Mouse (Mus musculus) heart, embryonic 12.5 days (tissue): ENCODE results near the gene Gjb2. TPM values are rescaled to one million over a fixed set of nuclear protein-coding genes. Genes with fewer than 3 reads are reported as not detected.
"Not testable (repeated sequence)": the region's sequence is repeated elsewhere in the genome, so short reads cannot be mapped to it uniquely, and the experiment has no call there.

Experiments used
- ATAC-seq: fragments of 200-750 bp; cut with Nextera tagmentation; 2 replicates; pipeline ENCODE4 v1.8.0; 2017; ENCODE audit warnings: moderate TSS enrichment, moderate library complexity; ENCODE audit not compliant: insufficient number of reproducible peaks, low FRiP score
- H3K27ac ChIP-seq: fragments of 300-500 bp; sonication (generic); 2 replicates; pipeline ENCODE4 v1.5.1; 2016; ENCODE audit warnings: mild to moderate bottlenecking, moderate library complexity; ENCODE audit not compliant: poor library complexity, severe bottlenecking
- H3K27me3 ChIP-seq: fragments of 300-500 bp; sonication (generic); replicated peaks from 2 replicates; pipeline ENCODE4 v1.6.1; 2016; ENCODE audit warnings: mild to moderate bottlenecking, moderate library complexity
- H3K36me3 ChIP-seq: fragments of 300-500 bp; sonication (generic); 2 replicates; pipeline ENCODE4 v1.6.1; 2016; ENCODE audit warnings: mild to moderate bottlenecking, moderate library complexity
- H3K4me1 ChIP-seq: fragments of 300-500 bp; sonication (generic); replicated peaks from 2 replicates; pipeline ENCODE4 v1.6.1; 2016; ENCODE audit warnings: mild to moderate bottlenecking
- H3K4me2 ChIP-seq: fragments of 300-500 bp; sonication (generic); 2 replicates; pipeline ENCODE4 v1.6.1; 2016; ENCODE audit warnings: mild to moderate bottlenecking, moderate library complexity
- H3K4me3 ChIP-seq: fragments of 300-500 bp; sonication (generic); 2 replicates; pipeline ENCODE4 v1.5.1; 2016; ENCODE audit warnings: mild to moderate bottlenecking
- H3K9ac ChIP-seq: fragments of 300-500 bp; sonication (generic); 2 replicates; pipeline ENCODE4 v1.6.1; 2016; ENCODE audit warnings: mild to moderate bottlenecking, moderate library complexity
- H3K9me3 ChIP-seq: fragments of 300-500 bp; sonication (generic); replicated peaks from 2 replicates; pipeline ENCODE4 v1.6.1; 2016; ENCODE audit warnings: mild to moderate bottlenecking, moderate library complexity
- WGBS: fragments of 180-500 bp; shearing (Covaris S2); methylation state at CpG from one replicate; pipeline ENCODE4 v1.1.7; 2016; 5-methylcytosine and 5-hydroxymethylcytosine counted together
- polyA plus RNA-seq: library from polyadenylated mRNA; unstranded; fragments of >200 nt; fragmentation: Nextera tagmentation; extraction: Ambion mirVana; gene quantifications from 2 replicates; pipeline ENCODE4 v1.2.1, GENCODE M21; 2016

The Gjb2 gene
- polyA plus RNA-seq, 1 experiment from 2014 or later, result 0.77 TPM

DNA sequence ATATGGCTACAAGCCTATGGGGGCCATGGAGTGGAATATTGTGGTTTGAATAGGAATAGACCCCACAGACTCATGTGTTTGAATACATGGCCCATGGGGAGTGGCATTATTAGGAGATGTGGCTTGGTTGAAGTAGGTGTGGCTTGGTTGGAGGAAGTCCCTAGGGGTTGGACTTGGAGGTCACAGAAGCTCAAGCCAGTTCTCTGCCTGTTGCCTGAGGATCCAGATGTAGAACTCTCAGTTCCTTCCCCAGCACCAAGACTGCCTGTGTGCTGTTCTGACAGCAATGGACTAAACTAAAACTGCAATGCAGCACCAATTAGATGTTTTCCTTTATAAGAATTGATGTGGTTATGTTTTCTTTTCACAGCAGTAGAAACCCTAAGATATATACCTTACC is 38.4 kb downstream of the Gjb2 start:
- Histone ChIP-seq H3K9me3 (no peaks in the 10 kb centered on the region; the same call in 1 of the 2 replicates), H3K4me2 (no peak overlapping the region), H3K9ac (no peak overlapping the region), H3K27me3 (0 out of 2 replicates have a peak, but pooled peaks cover 3% of the 10 kb centered on the region), H3K4me3 (no peak overlapping the region), H3K4me1 (no peaks in the 10 kb centered on the region), H3K36me3 (no peaks in the 10 kb centered on the region), H3K27ac (no peak overlapping the region)
- no peak for ATAC-seq

DNA sequence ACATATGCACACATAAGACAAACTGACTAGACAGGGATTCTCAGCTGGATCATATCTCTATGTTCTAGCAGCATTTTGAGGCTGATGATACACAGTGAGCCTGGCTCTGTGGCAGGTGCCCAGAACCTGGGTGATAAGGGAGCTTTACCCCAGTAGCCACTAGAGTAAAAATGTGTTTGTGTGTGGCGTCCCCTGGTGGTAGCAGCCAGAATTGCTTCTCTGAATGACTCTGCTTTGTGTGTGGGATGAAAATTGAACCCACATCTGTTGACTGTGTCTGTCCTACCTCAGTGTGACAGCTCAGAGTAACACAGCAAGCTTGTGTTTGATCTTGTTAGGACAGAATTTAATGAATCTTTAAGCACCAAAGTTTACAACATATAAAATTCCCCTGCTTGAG is 44.5 kb downstream of the Gjb2 start:
- not testable (repeated sequence) for H3K4me3 ChIP-seq, H3K9ac ChIP-seq, H3K27ac ChIP-seq, H3K9me3 ChIP-seq, H3K4me1 ChIP-seq, H3K36me3 ChIP-seq, H3K4me2 ChIP-seq, ATAC-seq
- H3K27me3 ChIP-seq, result peaks cover 39% of the 10 kb centered on the region
- 3% methylated on average over 1 of the region's 1 CpGs for WGBS

DNA sequence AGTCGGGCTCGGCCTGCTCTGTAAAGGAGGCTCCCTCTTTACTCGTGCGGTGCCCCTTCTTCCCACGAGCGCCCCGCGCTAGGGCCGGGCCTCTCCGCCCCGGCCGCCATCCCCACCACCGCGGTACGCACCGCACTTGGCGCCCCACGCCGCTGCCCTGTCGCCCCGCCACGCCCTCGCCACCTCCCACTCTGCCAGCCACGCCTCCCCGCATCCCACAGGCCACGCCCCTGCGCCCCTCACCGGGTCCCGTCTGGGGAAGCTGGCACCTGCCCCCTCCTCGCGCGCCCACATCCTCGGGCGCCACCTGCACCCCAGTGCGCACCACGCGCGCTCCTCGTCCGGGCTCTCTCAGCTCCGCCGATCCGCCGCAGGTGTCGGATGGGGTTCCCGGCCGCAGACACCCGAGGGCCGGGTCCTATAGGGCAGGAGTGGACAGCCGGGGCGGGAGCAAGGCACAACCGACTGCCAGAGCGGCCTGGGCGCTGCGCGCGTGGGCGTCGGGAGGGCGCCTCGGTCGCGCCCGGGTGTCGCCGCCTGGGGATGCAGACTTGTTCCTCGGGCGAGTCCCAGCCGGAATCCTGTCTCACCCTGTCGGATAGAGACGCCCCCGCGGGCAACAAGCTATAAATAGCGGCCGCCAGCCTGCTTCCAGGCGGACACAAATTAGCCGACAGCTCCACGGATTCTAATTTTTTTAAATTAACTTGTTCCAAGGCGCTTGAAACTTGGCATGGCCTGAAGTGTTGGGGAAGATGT is 46.8 kb downstream of the Gjb2 start, which contains the start of gene Gja3:
TSS of gene Gja3 (minus strand) at position 538 of the 759 bp plus-strand sequence.
- ATAC-seq, result peak; percentile 73
- no peaks in the 10 kb centered on the region for H3K36me3 ChIP-seq
- WGBS, result under 1% methylated on average over 73 of the region's 79 CpGs
- peak within 1 kb of the TSS; percentile 70 for H3K4me3 ChIP-seq
- peak within 1 kb of the TSS; percentile 15; the same call in 1 of the 2 replicates for H3K27ac ChIP-seq
- no peaks in the 10 kb centered on the region for H3K9me3 ChIP-seq
- peak within 1 kb of the TSS; percentile 80 for H3K4me2 ChIP-seq
- peak within 1 kb of the TSS; percentile 63 for H3K9ac ChIP-seq
- peaks cover 6% of the 10 kb centered on the region for H3K4me1 ChIP-seq
- H3K27me3 ChIP-seq, result peaks cover 50% of the 10 kb centered on the region

DNA sequence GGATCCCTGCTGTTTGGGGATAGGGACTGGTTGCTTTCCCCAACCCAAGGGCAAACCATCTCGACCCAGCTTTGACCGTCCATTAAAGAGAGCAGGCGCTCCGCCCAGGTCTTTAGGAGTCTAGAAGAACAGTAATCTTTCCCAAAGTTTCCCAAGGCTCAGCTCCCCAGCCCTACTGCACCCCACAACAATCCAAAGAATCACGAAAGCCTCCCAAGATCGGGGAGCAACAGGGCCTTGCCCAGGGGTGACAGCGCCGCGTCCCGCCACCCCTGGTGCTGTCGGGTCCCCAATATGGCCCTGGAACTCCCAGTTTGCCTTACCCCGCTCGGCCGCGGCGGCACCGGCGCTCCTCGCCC is 47.3 kb downstream of the Gjb2 start:
- Histone ChIP-seq H3K9ac (peak overlapping the region; percentile 63), H3K9me3 (no peaks in the 10 kb centered on the region), H3K27ac (no peak overlapping the region), H3K4me2 (peak overlapping the region; percentile 80), H3K36me3 (no peaks in the 10 kb centered on the region), H3K4me3 (peak overlapping the region; percentile 70), H3K4me1 (peaks cover 6% of the 10 kb centered on the region), H3K27me3 (peaks cover 50% of the 10 kb centered on the region)
- 4% methylated on average over 19 of the region's 19 CpGs for WGBS
- ATAC-seq, result no peak

DNA sequence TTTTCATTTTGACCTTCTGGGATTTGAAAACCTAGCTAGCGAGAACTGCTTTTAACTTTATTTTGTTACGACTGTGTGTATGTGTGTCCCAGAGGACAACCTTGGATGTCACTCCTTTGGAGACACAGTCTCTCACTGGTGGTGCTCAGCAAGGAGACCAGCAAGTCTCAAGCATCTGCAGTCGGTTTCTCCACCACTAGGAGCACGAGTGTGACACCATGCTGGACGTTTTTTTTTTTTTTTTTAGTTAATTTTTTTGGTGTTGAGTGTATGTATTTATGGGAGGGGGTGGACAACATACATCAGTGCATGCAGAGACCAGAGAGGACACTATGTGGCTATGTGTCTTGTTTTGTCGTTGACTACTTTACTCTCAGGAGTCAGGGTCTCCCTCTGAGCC is 51.8 kb downstream of the Gjb2 start:
- H3K4me1 ChIP-seq, result peaks cover 9% of the 10 kb centered on the region
- WGBS, result 57% methylated on average over 6 of the region's 6 CpGs
- peaks cover 39% of the 10 kb centered on the region for H3K27me3 ChIP-seq
- H3K27ac ChIP-seq, result no peak overlapping the region
- no peak for ATAC-seq
- no peak overlapping the region for H3K4me2 ChIP-seq
- no peak overlapping the region for H3K9ac ChIP-seq
- no peaks in the 10 kb centered on the region for H3K9me3 ChIP-seq
- H3K4me3 ChIP-seq, result no peak overlapping the region
- H3K36me3 ChIP-seq, result no peaks in the 10 kb centered on the region

Other genes with a start within 250 kb of the Gjb2 start
- gene Zmym2, start 218.0 kb downstream of the Gjb2 start, polyA plus RNA-seq, result 38.9 and 46.2 TPM in 2 replicates
- gene Gja3, start 46.6 kb downstream of the Gjb2 start, polyA plus RNA-seq, result 13.3 and 15.3 TPM in 2 replicates
- not detected in 2 replicates for gene Gm4491, start 11.2 kb upstream of the Gjb2 start, polyA plus RNA-seq
- gene Gjb6, start 28.9 kb upstream of the Gjb2 start, polyA plus RNA-seq, result 0.14 and 0.21 TPM in 2 replicates